Mouse (Mus musculus) effector memory CD4-positive, alpha-beta T cell, adult 5 months (primary cell): ENCODE data around the gene Hist1h2be. TPM values are rescaled to one million over a fixed set of nuclear protein-coding genes. Genes with fewer than 3 reads are reported as not detected.

Experiments
- polyA plus RNA-seq: library from polyadenylated mRNA; unstranded; fragments of 100-300 nt; shearing (Covaris generic); gene quantifications from one replicate; pipeline ENCODE4 v1.2.1, GENCODE M21; 2017

The Hist1h2be gene
- polyA plus RNA-seq, result 2.0 TPM

GRCm38 (mm10) chr13:23620733-23621531, at the start of gene Hist1h2be:
Gene Hist1h2be, minus strand, starts transcription at chr13:23621124.

GRCm38 (mm10) chr13:23622175-23622671, 1.3 kb upstream of the Hist1h2be start, which contains the start of gene Hist1h1e:
Gene Hist1h1e, minus strand, starts transcription at chr13:23622558.

GRCm38 (mm10) chr13:23581408-23582218, 39.3 kb downstream of the Hist1h2be start, which contains the start of gene Hist1h4d:
Gene Hist1h4d, plus strand, starts transcription at chr13:23581598.

GRCm38 (mm10) chr13:23575271-23575851, 45.6 kb downstream of the Hist1h2be start, which contains the start of gene Hist1h3d:
Gene Hist1h3d, plus strand, starts transcription at chr13:23575763.

GRCm38 (mm10) chr13:23573898-23574524, 46.9 kb downstream of the Hist1h2be start, which contains the start of the genes Hist1h2bf and Hist1h2ad:
Gene Hist1h2bf, minus strand, starts transcription at chr13:23574196.
Gene Hist1h2ad, plus strand, starts transcription at chr13:23574381.

GRCm38 (mm10) chr13:23571022-23571503, 49.9 kb downstream of the Hist1h2be start, which contains the start of the genes Hist1h2ae and Hist1h2bg:
Gene Hist1h2ae, minus strand, starts transcription at chr13:23571220.
Gene Hist1h2bg, plus strand, starts transcription at chr13:23571396.

GRCm38 (mm10) chr13:23561883-23562659, 58.9 kb downstream of the Hist1h2be start, which contains the start of gene Hist1h3e:
Gene Hist1h3e, minus strand, starts transcription at chr13:23562369.

GRCm38 (mm10) chr13:23552962-23553361, 68.0 kb downstream of the Hist1h2be start, which contains the start of gene Hist1h1d:
Gene Hist1h1d, plus strand, starts transcription at chr13:23553262.

GRCm38 (mm10) chr13:23551146-23551834, 69.6 kb downstream of the Hist1h2be start, which contains the start of gene Hist1h4f:
Gene Hist1h4f, minus strand, starts transcription at chr13:23551648.

GRCm38 (mm10) chr13:23543965-23544786, 76.7 kb downstream of the Hist1h2be start, which contains the start of gene Hist1h3f:
Gene Hist1h3f, plus strand, starts transcription at chr13:23544052.

GRCm38 (mm10) chr13:23542999-23543607, 77.8 kb downstream of the Hist1h2be start, which contains the start of gene Hist1h2bh:
Gene Hist1h2bh, minus strand, starts transcription at chr13:23543392.

GRCm38 (mm10) chr13:23535137-23536075, 85.5 kb downstream of the Hist1h2be start, which contains the start of gene Hist1h3g:
Gene Hist1h3g, plus strand, starts transcription at chr13:23535422.

Other genes starting within 250 kb of the Hist1h2be start
- 14.7 TPM for gene Abt1, start 197.3 kb downstream of the Hist1h2be start, polyA plus RNA-seq
- not detected for gene Btn1a1, start 155.2 kb downstream of the Hist1h2be start, polyA plus RNA-seq
- not detected for gene Btn2a2, start 132.3 kb downstream of the Hist1h2be start, polyA plus RNA-seq
- gene Hist1h4h, start 90.1 kb downstream of the Hist1h2be start, polyA plus RNA-seq, result 4.7 TPM
- gene Hist1h2af, start 87.2 kb downstream of the Hist1h2be start, polyA plus RNA-seq, result not detected
- gene Hist1h3g, start 85.7 kb downstream of the Hist1h2be start, polyA plus RNA-seq, result not detected
- gene Hist1h2bh, start 77.7 kb downstream of the Hist1h2be start, polyA plus RNA-seq, result 0.29 TPM
- gene Hist1h3f, start 77.1 kb downstream of the Hist1h2be start, polyA plus RNA-seq, result 1.1 TPM
- not detected for gene Hist1h4f, start 69.5 kb downstream of the Hist1h2be start, polyA plus RNA-seq
- gene Hist1h1d, start 67.9 kb downstream of the Hist1h2be start, polyA plus RNA-seq, result 0.21 TPM
- 2.8 TPM for gene Hist1h3e, start 58.8 kb downstream of the Hist1h2be start, polyA plus RNA-seq
- gene Hist1h2ae, start 49.9 kb downstream of the Hist1h2be start, polyA plus RNA-seq, result 1.7 TPM
- gene Hist1h2bg, start 49.7 kb downstream of the Hist1h2be start, polyA plus RNA-seq, result 3.7 TPM
- not detected for gene Hist1h2bf, start 46.9 kb downstream of the Hist1h2be start, polyA plus RNA-seq
- 0.70 TPM for gene Hist1h2ad, start 46.7 kb downstream of the Hist1h2be start, polyA plus RNA-seq
- not detected for gene Hist1h3d, start 45.4 kb downstream of the Hist1h2be start, polyA plus RNA-seq
- gene Hist1h4d, start 39.5 kb downstream of the Hist1h2be start, polyA plus RNA-seq, result 14.8 TPM
- gene Hist1h1e, start 1.4 kb upstream of the Hist1h2be start, polyA plus RNA-seq, result 4.4 TPM
- gene Hist1h2ac, start 62.8 kb upstream of the Hist1h2be start, polyA plus RNA-seq, result 0.29 TPM
- gene Hist1h2bc, start 63.1 kb upstream of the Hist1h2be start, polyA plus RNA-seq, result 10.1 TPM
- gene Hist1h1t, start 74.7 kb upstream of the Hist1h2be start, polyA plus RNA-seq, result not detected
- gene Hist1h4c, start 77.3 kb upstream of the Hist1h2be start, polyA plus RNA-seq, result 4.5 TPM
- 0.79 TPM for gene Hfe, start 89.7 kb upstream of the Hist1h2be start, polyA plus RNA-seq
- 34.3 TPM for gene Hist1h1c, start 117.7 kb upstream of the Hist1h2be start, polyA plus RNA-seq
- not detected for gene Hist1h3c, start 124.5 kb upstream of the Hist1h2be start, polyA plus RNA-seq
- not detected for gene Hist1h2bb, start 125.6 kb upstream of the Hist1h2be start, polyA plus RNA-seq
- not detected for gene Hist1h2ab, start 130.0 kb upstream of the Hist1h2be start, polyA plus RNA-seq
- not detected for gene Hist1h3b, start 131.1 kb upstream of the Hist1h2be start, polyA plus RNA-seq
- gene Hist1h4b, start 135.9 kb upstream of the Hist1h2be start, polyA plus RNA-seq, result 6.6 TPM
- gene Hist1h4a, start 140.1 kb upstream of the Hist1h2be start, polyA plus RNA-seq, result not detected
- gene Hist1h3a, start 141.3 kb upstream of the Hist1h2be start, polyA plus RNA-seq, result 3.8 TPM
- gene Hist1h1a, start 142.5 kb upstream of the Hist1h2be start, polyA plus RNA-seq, result not detected
- not detected for gene Trim38, start 148.8 kb upstream of the Hist1h2be start, polyA plus RNA-seq
- gene Slc17a2, start 185.9 kb upstream of the Hist1h2be start, polyA plus RNA-seq, result not detected
- gene Slc17a3, start 218.3 kb upstream of the Hist1h2be start, polyA plus RNA-seq, result not detected
- gene Slc17a1, start 246.6 kb upstream of the Hist1h2be start, polyA plus RNA-seq, result not detected